ENCODE assay signal across 28 mouse cellular contexts in genomic region chr13:4055450-4055849, GRCm38 (mm10). TPM values are rescaled to one million over a fixed set of nuclear protein-coding genes. Genes with fewer than 3 reads are reported as not detected.
DNase-seq lines count a peak whose midpoint lies in the region; ATAC-seq and TF ChIP-seq lines count a peak whose summit lies in the region.
"Had no signal": no experiment of that assay in that cellular context is flagged by ENCODE, and none has a peak within 500 bp of the region (broad histone marks: within the 10 kb centered on the region; RNA-seq: fewer than 3 reads in every experiment).

No protein-coding gene starts in this region.

- TF ChIP-seq CTCF in lung, adult 2 months (IDR thresholded peaks at IDR 0.05; ENCODE audit: insufficient read depth, low read length): no peak

- peak; percentile 69 to 77 for DNase-seq in lung, adult 18-20 months
- DNase-seq in lung, postnatal 14 days: no peak
- DNase-seq in R1 (ENCODE audit: low read depth, low spot score): peak; percentile 96
- peak; percentile 35 for DNase-seq in lung, adult 2 months
- DNase-seq in lung, postnatal 36 days: peak; percentile 73
- no peak for DNase-seq in forebrain, embryonic 11.5 days (ENCODE audit: low spot score)
- DNase-seq in frontal cortex, adult 2 months (ENCODE audit: extremely low spot score in 1 of 2, low spot score in 1 of 2): no peak
- DNase-seq: adrenal gland, postnatal 36 days; B cell, adult 2 months; cerebellum, adult 18-20 months; cerebellum, postnatal 10 days; gastrocnemius, postnatal 36 days; heart, adult 18-20 months; kidney, adult 9 months; kidney, postnatal 36 days; left cerebral cortex, postnatal 4 days; midbrain, embryonic 14.5 days; right cerebral cortex, adult 18-20 months; spleen, adult 18-20 months; thymus, postnatal 4 days had no signal

- H3K27me3 ChIP-seq in forebrain, embryonic 11.5 days (ENCODE audit: control insufficient read depth, insufficient read depth, low read length): no peaks in the 10 kb centered on the region
- H3K27me3 ChIP-seq: forebrain, embryonic 12.5 days; liver, embryonic 15.5 days had no signal

- no peak for ATAC-seq in forebrain, embryonic 11.5 days (replicated peaks; ENCODE audit: low FRiP score)
- ATAC-seq: intestine, postnatal 0 days had no signal

- no peak overlapping the region for H3K9ac ChIP-seq in forebrain, embryonic 11.5 days (ENCODE audit: low read length)
- H3K9ac ChIP-seq: forebrain, embryonic 12.5 days; hindbrain, embryonic 14.5 days; liver, embryonic 15.5 days had no signal

- no peak for TF ChIP-seq POLR2A in lung, adult 2 months (IDR thresholded peaks at IDR 0.05; ENCODE audit: borderline replicate concordance, extremely low read depth, low read depth, low read length)

- H3K4me2 ChIP-seq in forebrain, embryonic 11.5 days (ENCODE audit: low read depth, low read length, severe bottlenecking): no peak overlapping the region
- H3K4me2 ChIP-seq: forebrain, embryonic 12.5 days; heart, embryonic 11.5 days; hindbrain, embryonic 14.5 days; liver, embryonic 15.5 days had no signal

- no peak overlapping the region for H3K27ac ChIP-seq in forebrain, embryonic 11.5 days (ENCODE audit: low read depth, low read length)
- H3K27ac ChIP-seq: forebrain, embryonic 12.5 days; hindbrain, embryonic 14.5 days; layer of hippocampus, adult 2 months; liver, embryonic 15.5 days had no signal

- 0 out of 2 replicates have a peak, but pooled peaks cover 2% of the 10 kb centered on the region for H3K4me1 ChIP-seq in lung, adult 2 months (ENCODE audit: control insufficient read depth, insufficient read depth, low read length)
- H3K4me1 ChIP-seq in forebrain, embryonic 11.5 days (replicated peaks; ENCODE audit: control insufficient read depth, insufficient read depth, low read length): no peaks in the 10 kb centered on the region
- H3K4me1 ChIP-seq: forebrain, embryonic 12.5 days; liver, embryonic 15.5 days had no signal

- H3K36me3 ChIP-seq in forebrain, embryonic 11.5 days (ENCODE audit: control insufficient read depth, insufficient read depth, low read length): no peaks in the 10 kb centered on the region
- H3K36me3 ChIP-seq: forebrain, embryonic 12.5 days; G1E; liver, embryonic 15.5 days had no signal

- 36% methylated on average over 3 of the region's 3 CpGs for WGBS in lung, adult 2 months
- 78% methylated on average over 3 of the region's 3 CpGs for WGBS in forebrain, embryonic 11.5 days

- H3K4me3 ChIP-seq in lung, adult 2 months (replicated peaks; ENCODE audit: extremely low read depth, low read depth, low read length): no peak overlapping the region
- no peak overlapping the region for H3K4me3 ChIP-seq in forebrain, embryonic 11.5 days (ENCODE audit: low read depth, low read length)
- H3K4me3 ChIP-seq: erythroblast, embryonic 14.5 days; forebrain, embryonic 12.5 days; layer of hippocampus, adult 2 months; liver, embryonic 15.5 days had no signal

- no peaks in the 10 kb centered on the region for H3K9me3 ChIP-seq in forebrain, embryonic 11.5 days (ENCODE audit: control insufficient read depth, low read length)
- H3K9me3 ChIP-seq: forebrain, embryonic 12.5 days; G1E; liver, embryonic 15.5 days had no signal

RNA-seq across cellular contexts. Expression of gene Akr1c14, which starts 6.6 kb away (rescaled TPM):
- polyA plus RNA-seq in lung, adult 2 months (2012; rRNA removed): 6.8 and 13.4 TPM in 2 replicates
- polyA plus RNA-seq in forebrain, embryonic 11.5 days (2014; fragmentation: Nextera tagmentation; extraction: Ambion mirVana): 0.31 TPM in 1 of 2 replicates, not detected in the other
- 1.6 and 1.9 TPM in 2 replicates for polyA plus RNA-seq in frontal cortex, adult 2 months (2012; rRNA removed)
- polyA plus RNA-seq: erythroblast, embryonic 14.5 days; G1E had no signal

Comparison
In these comparisons a context has a peak if more than half of its experiments do, and no peak if none do; other contexts are left out.
1. DNase-seq: peak in lung, adult 18-20 months (2 of 2), R1 (single experiment), lung, adult 2 months (single experiment) and lung, postnatal 36 days (single experiment); none in lung, postnatal 14 days (single experiment), forebrain, embryonic 11.5 days (single experiment) and frontal cortex, adult 2 months (0 of 2).